In genomic region chr13:58947056-58947455, GRCm38 (mm10) we compare ENCODE assay signal across 22 mouse cellular contexts.
DNase-seq lines count a peak whose midpoint lies in the region; ATAC-seq and TF ChIP-seq lines count a peak whose summit lies in the region.
"Had no signal": no experiment of that assay in that cellular context is flagged by ENCODE, and none has a peak within 500 bp of the region (broad histone marks: within the 10 kb centered on the region; RNA-seq: fewer than 3 reads in every experiment).

No protein-coding gene starts in this region.

- no peaks in the 10 kb centered on the region for H3K79me2 ChIP-seq in heart, adult 2 months (replicated peaks; ENCODE audit: control insufficient read depth, insufficient read depth, low read length)

- H3K36me3 ChIP-seq in hindbrain, embryonic 11.5 days (ENCODE audit: control insufficient read depth, insufficient read depth, low read length), result no peaks in the 10 kb centered on the region
- H3K36me3 ChIP-seq in hindbrain, embryonic 10.5 days, result no peaks in the 10 kb centered on the region
- H3K36me3 ChIP-seq in midbrain, embryonic 14.5 days (ENCODE audit: control insufficient read depth, insufficient read depth, low read length), result no peaks in the 10 kb centered on the region
- no peaks in the 10 kb centered on the region for H3K36me3 ChIP-seq in midbrain, embryonic 13.5 days
- H3K36me3 ChIP-seq in hindbrain, embryonic 13.5 days, result no peaks in the 10 kb centered on the region
- no peaks in the 10 kb centered on the region for H3K36me3 ChIP-seq in neural tube, embryonic 15.5 days
- H3K36me3 ChIP-seq in heart, adult 2 months (ENCODE audit: control insufficient read depth, insufficient read depth, low read length), result no peaks in the 10 kb centered on the region
- H3K36me3 ChIP-seq: embryonic facial prominence, embryonic 15.5 days; forebrain, embryonic 10.5 days; heart, embryonic 12.5 days had no signal

- H3K9me3 ChIP-seq in hindbrain, embryonic 11.5 days (ENCODE audit: control insufficient read depth, low read length), result no peaks in the 10 kb centered on the region
- no peaks in the 10 kb centered on the region for H3K9me3 ChIP-seq in hindbrain, embryonic 10.5 days
- H3K9me3 ChIP-seq in midbrain, embryonic 14.5 days (ENCODE audit: control insufficient read depth, low read length), result no peaks in the 10 kb centered on the region
- H3K9me3 ChIP-seq in midbrain, embryonic 13.5 days, result no peaks in the 10 kb centered on the region
- no peaks in the 10 kb centered on the region for H3K9me3 ChIP-seq in hindbrain, embryonic 13.5 days
- no peaks in the 10 kb centered on the region for H3K9me3 ChIP-seq in neural tube, embryonic 15.5 days (replicated peaks)
- H3K9me3 ChIP-seq: embryonic facial prominence, embryonic 15.5 days; forebrain, embryonic 10.5 days; heart, embryonic 12.5 days had no signal

- H3K27me3 ChIP-seq in hindbrain, embryonic 11.5 days (ENCODE audit: control insufficient read depth, insufficient read depth, low read length), result no peaks in the 10 kb centered on the region
- no peaks in the 10 kb centered on the region for H3K27me3 ChIP-seq in hindbrain, embryonic 10.5 days (ENCODE audit: insufficient read depth, poor library complexity, severe bottlenecking)
- no peaks in the 10 kb centered on the region for H3K27me3 ChIP-seq in midbrain, embryonic 14.5 days (ENCODE audit: control insufficient read depth, insufficient read depth, low read length)
- H3K27me3 ChIP-seq in midbrain, embryonic 13.5 days, result no peaks in the 10 kb centered on the region
- H3K27me3 ChIP-seq in hindbrain, embryonic 13.5 days, result no peaks in the 10 kb centered on the region
- no peaks in the 10 kb centered on the region for H3K27me3 ChIP-seq in neural tube, embryonic 15.5 days (replicated peaks)
- H3K27me3 ChIP-seq in heart, adult 2 months (ENCODE audit: control insufficient read depth, insufficient read depth, low read length), result no peaks in the 10 kb centered on the region
- H3K27me3 ChIP-seq: heart, embryonic 12.5 days had no signal

- no peak for TF ChIP-seq CTCF in heart, adult 2 months (IDR thresholded peaks at IDR 0.05)

- no peak for ATAC-seq in hindbrain, embryonic 11.5 days (ENCODE audit: low FRiP score)
- ATAC-seq in midbrain, embryonic 14.5 days (ENCODE audit: low FRiP score, low TSS enrichment), result no peak
- no peak for ATAC-seq in midbrain, embryonic 13.5 days
- no peak for ATAC-seq in hindbrain, embryonic 13.5 days (ENCODE audit: low FRiP score)
- no peak for ATAC-seq in neural tube, embryonic 15.5 days (ENCODE audit: low FRiP score)
- ATAC-seq: inflammation-experienced regulatory T-cells, adult 6 months had no signal

- no peak overlapping the region for H3K27ac ChIP-seq in hindbrain, embryonic 11.5 days (ENCODE audit: low read depth, low read length)
- no peak overlapping the region for H3K27ac ChIP-seq in hindbrain, embryonic 10.5 days
- H3K27ac ChIP-seq in midbrain, embryonic 14.5 days (replicated peaks; ENCODE audit: low read depth, low read length), result no peak overlapping the region; the same call in 1 of the 2 replicates
- no peak overlapping the region; the same call in 1 of the 2 replicates for H3K27ac ChIP-seq in midbrain, embryonic 13.5 days
- peak overlapping the region; percentile 44; the same call in 1 of the 2 replicates for H3K27ac ChIP-seq in hindbrain, embryonic 13.5 days
- peak overlapping the region; percentile 14; the same call in 1 of the 2 replicates for H3K27ac ChIP-seq in neural tube, embryonic 15.5 days (replicated peaks)
- no peak overlapping the region for H3K27ac ChIP-seq in heart, adult 2 months
- H3K27ac ChIP-seq: embryonic facial prominence, embryonic 15.5 days had no signal

- intact Hi-C loops in heart, adult 2 months (cut with DNase I), result no loop called here

- 44% methylated on average over 9 of the region's 9 CpGs for WGBS in hindbrain, embryonic 11.5 days
- 39% methylated on average over 9 of the region's 9 CpGs for WGBS in hindbrain, embryonic 10.5 days
- 42% methylated on average over 9 of the region's 9 CpGs for WGBS in midbrain, embryonic 14.5 days
- WGBS in midbrain, embryonic 13.5 days, result 45% methylated on average over 9 of the region's 9 CpGs
- 43% methylated on average over 9 of the region's 9 CpGs for WGBS in hindbrain, embryonic 13.5 days
- WGBS in neural tube, embryonic 15.5 days, result 46% methylated on average over 9 of the region's 9 CpGs
- 48% methylated on average over 9 of the region's 9 CpGs for WGBS in heart, adult 2 months

- TF ChIP-seq POLR2A in heart, adult 2 months (IDR thresholded peaks at IDR 0.05; ENCODE audit: insufficient read depth, low read depth, low read length), result no peak

- no peaks in the 10 kb centered on the region for H3K4me1 ChIP-seq in hindbrain, embryonic 11.5 days (replicated peaks; ENCODE audit: control insufficient read depth, insufficient read depth, low read length)
- H3K4me1 ChIP-seq in hindbrain, embryonic 10.5 days (replicated peaks), result peaks cover 10% of the 10 kb centered on the region; the same call in 1 of the 2 replicates
- H3K4me1 ChIP-seq in midbrain, embryonic 14.5 days (ENCODE audit: control insufficient read depth, insufficient read depth, low read length), result 0 out of 2 replicates have a peak, but pooled peaks cover 9% of the 10 kb centered on the region
- peaks cover 16% of the 10 kb centered on the region for H3K4me1 ChIP-seq in midbrain, embryonic 13.5 days (replicated peaks)
- H3K4me1 ChIP-seq in hindbrain, embryonic 13.5 days (replicated peaks), result peaks cover 26% of the 10 kb centered on the region
- H3K4me1 ChIP-seq in neural tube, embryonic 15.5 days, result peaks cover 23% of the 10 kb centered on the region
- H3K4me1 ChIP-seq in heart, adult 2 months (ENCODE audit: control insufficient read depth, insufficient read depth, low read length), result no peaks in the 10 kb centered on the region
- H3K4me1 ChIP-seq: embryonic facial prominence, embryonic 15.5 days had no signal

- no peak overlapping the region for H3K4me3 ChIP-seq in hindbrain, embryonic 11.5 days (ENCODE audit: low read depth, low read length)
- H3K4me3 ChIP-seq in hindbrain, embryonic 10.5 days, result no peak overlapping the region
- H3K4me3 ChIP-seq in midbrain, embryonic 14.5 days (replicated peaks; ENCODE audit: low read depth, low read length), result no peak overlapping the region
- no peak overlapping the region for H3K4me3 ChIP-seq in midbrain, embryonic 13.5 days (replicated peaks)
- H3K4me3 ChIP-seq in hindbrain, embryonic 13.5 days, result no peak overlapping the region
- no peak overlapping the region for H3K4me3 ChIP-seq in neural tube, embryonic 15.5 days (replicated peaks)
- no peak overlapping the region for H3K4me3 ChIP-seq in heart, adult 2 months
- H3K4me3 ChIP-seq: embryonic facial prominence, embryonic 15.5 days; forebrain, embryonic 10.5 days; heart, embryonic 12.5 days; myocyte had no signal

- H3K9ac ChIP-seq in hindbrain, embryonic 11.5 days (ENCODE audit: low read depth, low read length), result no peak overlapping the region
- no peak overlapping the region for H3K9ac ChIP-seq in midbrain, embryonic 14.5 days (replicated peaks; ENCODE audit: low read length)
- no peak overlapping the region for H3K9ac ChIP-seq in midbrain, embryonic 13.5 days (replicated peaks)
- H3K9ac ChIP-seq in hindbrain, embryonic 13.5 days, result no peak overlapping the region
- H3K9ac ChIP-seq in neural tube, embryonic 15.5 days (replicated peaks), result no peak overlapping the region
- no peak overlapping the region for H3K9ac ChIP-seq in heart, adult 2 months (ENCODE audit: low read depth, low read length)
- H3K9ac ChIP-seq: embryonic facial prominence, embryonic 15.5 days; heart, embryonic 12.5 days; lung, embryonic 14.5 days had no signal

- peak; percentile 40 for DNase-seq in hindbrain, embryonic 11.5 days (ENCODE audit: low spot score)
- DNase-seq in hindbrain, embryonic 10.5 days (ENCODE audit: low spot score), result no peak
- DNase-seq in midbrain, embryonic 14.5 days, result peak; percentile 53
- no peak for DNase-seq in heart, adult 2 months
- DNase-seq: adrenal gland, adult 8-10 months; cerebellum, adult 11-12 months; heart, postnatal 14 days; kidney, adult 2 months; kidney, postnatal 10 days; lung, embryonic 14.5 days; lung, postnatal 36 days; right cerebral cortex, postnatal 4 days; thymus, postnatal 25 days had no signal

- H3K4me2 ChIP-seq in hindbrain, embryonic 11.5 days (replicated peaks; ENCODE audit: low read depth, low read length), result no peak overlapping the region
- H3K4me2 ChIP-seq in midbrain, embryonic 14.5 days (ENCODE audit: low read length), result no peak overlapping the region
- H3K4me2 ChIP-seq in midbrain, embryonic 13.5 days (replicated peaks), result no peak overlapping the region
- H3K4me2 ChIP-seq in hindbrain, embryonic 13.5 days, result no peak overlapping the region
- H3K4me2 ChIP-seq in neural tube, embryonic 15.5 days, result no peak overlapping the region
- H3K4me2 ChIP-seq: embryonic facial prominence, embryonic 15.5 days; heart, embryonic 12.5 days; liver, embryonic 11.5 days; lung, embryonic 14.5 days had no signal

- no peak for TF ChIP-seq EP300 in heart, adult 2 months (IDR thresholded peaks at IDR 0.05; ENCODE audit: insufficient read depth, low read depth, low read length)

Comparison
In these comparisons a context has a peak if more than half of its experiments do, and no peak if none do; other contexts are left out.
1. DNase-seq: peak in hindbrain, embryonic 11.5 days (single experiment) and midbrain, embryonic 14.5 days (single experiment); none in hindbrain, embryonic 10.5 days (single experiment) and heart, adult 2 months (0 of 2).
2. H3K27ac ChIP-seq: peak in hindbrain, embryonic 13.5 days (single experiment) and neural tube, embryonic 15.5 days (single experiment); none in hindbrain, embryonic 11.5 days (single experiment), hindbrain, embryonic 10.5 days (single experiment), midbrain, embryonic 14.5 days (single experiment), midbrain, embryonic 13.5 days (single experiment) and heart, adult 2 months (single experiment).